Mouse (Mus musculus) neural tube, postnatal 0 days (tissue): Measurements from ENCODE around the gene Rnf224. TPM values are rescaled to one million over a fixed set of nuclear protein-coding genes. Genes with fewer than 3 reads are reported as not detected.

Experiments used
- polyA plus RNA-seq: library from polyadenylated mRNA; unstranded; fragments of >200 nt; fragmentation: Nextera tagmentation; extraction: Ambion mirVana; gene quantifications from 2 replicates; pipeline ENCODE4 v1.2.1, GENCODE M21; 2015

Rnf224 gene
- not detected in 2 replicates for polyA plus RNA-seq

DNA sequence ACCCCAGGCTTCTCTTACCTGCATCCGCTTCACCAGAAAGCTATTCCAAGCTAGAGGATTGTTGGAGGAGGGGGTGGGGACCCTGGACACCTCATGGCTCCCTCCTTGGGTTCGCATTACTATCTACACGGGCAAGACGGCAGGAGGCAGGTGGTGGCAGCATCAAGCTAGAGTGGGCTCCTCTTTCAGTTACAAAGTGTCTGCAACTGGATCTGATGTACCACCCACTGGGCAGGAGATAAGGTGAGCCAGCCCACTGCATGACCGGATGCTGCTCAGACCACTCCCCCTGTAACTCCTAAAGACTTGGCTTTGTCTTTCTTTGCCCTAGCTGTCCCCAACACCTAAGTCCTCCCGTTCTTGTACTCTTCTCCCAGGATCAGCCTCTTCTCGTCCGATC is at the start of gene Rnf224:
Gene Rnf224, minus strand, starts transcription at position 174 of the 400 bp plus-strand sequence.

GRCm38 (mm10) chr2:25271827-25272511 is 35.4 kb upstream of the Rnf224 start, which contains the start of the genes Ssna1 and Anapc2:
Gene Ssna1 (minus strand): TSS chr2:25272438.
Gene Anapc2 (plus strand): TSS chr2:25272478.

GRCm38 (mm10) chr2:25262291-25262767 is 25.7 kb upstream of the Rnf224 start, which contains the start of gene Tprn:
Gene Tprn (plus strand): TSS chr2:25262618.

GRCm38 (mm10) chr2:25255284-25255779 is 18.7 kb upstream of the Rnf224 start, which contains the start of gene Tmem203:
Gene Tmem203 (plus strand): TSS chr2:25255439.

GRCm38 (mm10) chr2:25246183-25247072 is 9.8 kb upstream of the Rnf224 start, which contains the start of gene AL732309.1:
Gene AL732309.1 (minus strand): TSS chr2:25246863.

DNA sequence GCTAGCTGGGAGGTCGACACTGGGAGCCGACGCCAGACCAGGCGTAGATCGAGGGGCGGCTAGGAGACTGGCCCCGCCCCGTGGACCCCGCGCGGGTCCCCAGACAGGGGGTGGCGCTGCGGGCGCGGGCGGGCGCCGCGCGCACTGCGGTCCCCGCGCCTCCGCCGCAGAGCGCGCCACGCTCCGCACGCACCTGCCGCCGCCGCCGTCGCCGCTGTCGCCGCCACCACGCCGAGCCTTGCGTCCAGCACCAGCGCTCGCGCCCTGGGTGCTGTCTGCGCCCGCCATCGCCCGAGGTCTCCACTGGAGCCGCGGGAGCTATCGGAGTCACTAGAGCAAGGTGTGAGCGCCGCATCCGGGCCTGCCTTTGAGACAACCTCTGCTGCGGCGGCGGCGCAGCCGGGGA is 5.5 kb upstream of the Rnf224 start, which contains the start of the genes Rnf208 and Cysrt1:
Gene Rnf208, plus strand, starts transcription at position 155 of the 406 bp plus-strand sequence.
Gene Cysrt1, minus strand, starts transcription at position 352 of the 406 bp plus-strand sequence.

GRCm38 (mm10) chr2:25234050-25234449 is 2.5 kb downstream of the Rnf224 start, which contains the start of gene Slc34a3:
Gene Slc34a3 (minus strand): TSS chr2:25234364.

DNA sequence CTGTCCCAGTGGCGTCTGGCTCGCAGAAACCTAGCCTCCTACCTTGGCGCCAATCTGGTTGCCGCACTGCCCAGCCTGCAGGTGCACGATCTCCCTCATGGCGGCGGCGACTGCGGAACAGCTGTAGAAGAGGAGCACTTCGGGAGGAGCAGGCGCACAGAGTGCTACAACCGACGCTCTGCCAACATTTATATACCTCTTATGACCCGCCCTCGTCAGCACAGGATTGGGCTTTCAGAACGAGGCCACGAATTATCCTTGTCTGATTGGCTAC is 12.2 kb downstream of the Rnf224 start, which contains the start of gene Tubb4b:
Gene Tubb4b, minus strand, starts transcription at position 211 of the 274 bp plus-strand sequence.

DNA sequence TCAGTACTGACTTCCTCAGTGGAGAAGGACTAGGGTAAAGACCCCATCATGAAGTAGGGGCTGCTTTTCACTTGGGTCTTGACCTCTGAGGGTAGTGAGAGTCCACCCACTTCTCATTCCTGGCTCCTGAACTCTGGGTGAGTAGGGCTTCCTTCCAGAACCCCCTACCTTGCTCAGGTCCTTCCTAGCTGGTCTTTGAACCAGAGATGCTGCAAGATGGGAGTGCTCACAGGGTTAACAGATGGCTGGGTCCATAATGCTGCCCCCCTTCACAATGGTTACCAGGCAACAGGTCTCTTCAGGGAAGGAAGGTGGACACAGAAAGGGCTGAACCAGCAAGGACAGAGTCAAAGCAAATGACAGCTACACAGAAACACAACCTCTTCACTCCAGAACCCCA is 18.1 kb downstream of the Rnf224 start, which contains the start of gene Fam166a:
Gene Fam166a, plus strand, starts transcription at position 301 of the 400 bp plus-strand sequence.

GRCm38 (mm10) chr2:25214444-25214843 is 22.1 kb downstream of the Rnf224 start, which contains the start of gene Stpg3:
Gene Stpg3 (minus strand): TSS chr2:25214637.

GRCm38 (mm10) chr2:25211121-25211670 is 25.4 kb downstream of the Rnf224 start, which contains the start of gene Nelfb:
Gene Nelfb (minus strand): TSS chr2:25211489.

GRCm38 (mm10) chr2:25196172-25196954 is 40.2 kb downstream of the Rnf224 start, which contains the start of gene Tor4a:
Gene Tor4a (minus strand): TSS chr2:25196886.

Other genes with a start within 250 kb of the Rnf224 start
- gene Nsmf, start 182.4 kb downstream of the Rnf224 start, polyA plus RNA-seq, result 160 and 185 TPM in 2 replicates
- gene Entpd8, start 156.5 kb downstream of the Rnf224 start, polyA plus RNA-seq, result not detected in 2 replicates
- not detected in 2 replicates for gene Noxa1, start 141.6 kb downstream of the Rnf224 start, polyA plus RNA-seq
- 15.8 TPM in 2 replicates for gene Nrarp, start 56.0 kb downstream of the Rnf224 start, polyA plus RNA-seq
- gene Tor4a, start 39.9 kb downstream of the Rnf224 start, polyA plus RNA-seq, result 1.7 and 2.2 TPM in 2 replicates
- gene Nelfb, start 25.3 kb downstream of the Rnf224 start, polyA plus RNA-seq, result 73.6 and 78.9 TPM in 2 replicates
- 0.12 TPM in 1 of 2 replicates, not detected in the other for gene Stpg3, start 22.1 kb downstream of the Rnf224 start, polyA plus RNA-seq
- gene Fam166a, start 18.0 kb downstream of the Rnf224 start, polyA plus RNA-seq, result 0.53 TPM in 1 of 2 replicates, not detected in the other
- gene Tubb4b, start 12.1 kb downstream of the Rnf224 start, polyA plus RNA-seq, result 538 and 555 TPM in 2 replicates
- not detected in 2 replicates for gene Slc34a3, start 2.4 kb downstream of the Rnf224 start, polyA plus RNA-seq
- gene Rnf208, start 5.5 kb upstream of the Rnf224 start, polyA plus RNA-seq, result 233 and 275 TPM in 2 replicates
- 0.18 TPM in 1 of 2 replicates, not detected in the other for gene Cysrt1, start 5.7 kb upstream of the Rnf224 start, polyA plus RNA-seq
- 2.6 and 3.2 TPM in 2 replicates for gene AL732309.1, start 10.1 kb upstream of the Rnf224 start, polyA plus RNA-seq
- 23.8 and 25.9 TPM in 2 replicates for gene Tmem203, start 18.7 kb upstream of the Rnf224 start, polyA plus RNA-seq
- gene Tprn, start 25.8 kb upstream of the Rnf224 start, polyA plus RNA-seq, result 15.4 and 16.4 TPM in 2 replicates
- 166 and 169 TPM in 2 replicates for gene Ssna1, start 35.7 kb upstream of the Rnf224 start, polyA plus RNA-seq
- 86.3 and 90.8 TPM in 2 replicates for gene Anapc2, start 35.7 kb upstream of the Rnf224 start, polyA plus RNA-seq
- gene Tmem210, start 51.4 kb upstream of the Rnf224 start, polyA plus RNA-seq, result 0.34 TPM in 1 of 2 replicates, not detected in the other
- gene Lrrc26, start 53.1 kb upstream of the Rnf224 start, polyA plus RNA-seq, result 0.13 and 0.38 TPM in 2 replicates
- gene Grin1, start 82.4 kb upstream of the Rnf224 start, polyA plus RNA-seq, result 89.6 and 112 TPM in 2 replicates
- gene Man1b1, start 95.6 kb upstream of the Rnf224 start, polyA plus RNA-seq, result 46.6 and 48.4 TPM in 2 replicates
- gene Dpp7, start 119.6 kb upstream of the Rnf224 start, polyA plus RNA-seq, result 20.6 and 20.9 TPM in 2 replicates
- gene Uap1l1, start 128.9 kb upstream of the Rnf224 start, polyA plus RNA-seq, result 19.7 and 22.7 TPM in 2 replicates
- gene Sapcd2, start 135.5 kb upstream of the Rnf224 start, polyA plus RNA-seq, result 16.8 and 18.2 TPM in 2 replicates
- gene Entpd2, start 159.1 kb upstream of the Rnf224 start, polyA plus RNA-seq, result 15.6 and 17.4 TPM in 2 replicates
- 405 and 457 TPM in 2 replicates for gene Npdc1, start 162.6 kb upstream of the Rnf224 start, polyA plus RNA-seq
- gene Fut7, start 186.5 kb upstream of the Rnf224 start, polyA plus RNA-seq, result 0.30 and 0.41 TPM in 2 replicates
- gene Abca2, start 191.9 kb upstream of the Rnf224 start, polyA plus RNA-seq, result 11.5 and 17.0 TPM in 2 replicates
- gene Clic3, start 220.1 kb upstream of the Rnf224 start, polyA plus RNA-seq, result 1.3 and 1.8 TPM in 2 replicates
- gene Paxx, start 224.3 kb upstream of the Rnf224 start, polyA plus RNA-seq, result 131 and 140 TPM in 2 replicates
- gene Ptgds, start 233.3 kb upstream of the Rnf224 start, polyA plus RNA-seq, result 1,109 and 2,669 TPM in 2 replicates